Mouse (Mus musculus) cerebellum, adult 2 months (tissue): ENCODE results near the gene Adam23. TPM values are rescaled to one million over a fixed set of nuclear protein-coding genes. Genes with fewer than 3 reads are reported as not detected.

ENCODE experiments used
- DNase-seq, 2 experiments: peaks; one replicate each; pipeline ENCODE4 v3.0.0; 2021
- H3K27ac ChIP-seq: fragments of 200-500 bp; 2 replicates; pipeline ENCODE4 v1.5.1; 2012; ENCODE audit warnings: low read length, control low read depth, inconsistent platforms; ENCODE audit not compliant: insufficient read depth
- H3K27me3 ChIP-seq: fragments of 200-500 bp; 2 replicates; pipeline ENCODE4 v1.6.1; 2012; ENCODE audit warnings: inconsistent platforms, mild to moderate bottlenecking, low read length, moderate library complexity; ENCODE audit not compliant: control insufficient read depth, insufficient read depth
- H3K4me1 ChIP-seq: fragments of 200-500 bp; 2 replicates; pipeline ENCODE4 v1.6.1; 2011; ENCODE audit warnings: low read length; ENCODE audit not compliant: control insufficient read depth, insufficient read depth
- H3K4me3 ChIP-seq: fragments of 200-500 bp; replicated peaks from 2 replicates; pipeline ENCODE3; 2011; ENCODE audit warnings: mild to moderate bottlenecking, low read depth, low read length, control low read depth; ENCODE audit not compliant: insufficient read depth
- CTCF ChIP-seq: fragments of 200-500 bp; IDR thresholded peaks from 2 replicates; pipeline ENCODE4 v1.5.1; 2011; ENCODE audit warnings: low read depth, mild to moderate bottlenecking, control low read depth, low read length, moderate library complexity, borderline replicate concordance; ENCODE audit not compliant: insufficient read depth
- POLR2A ChIP-seq: fragments of 200-500 bp; IDR thresholded peaks from 2 replicates; pipeline ENCODE4 v1.6.1; 2011; ENCODE audit warnings: low read length, control low read depth, borderline replicate concordance; ENCODE audit not compliant: insufficient read depth
- WGBS: fragments of 180-500 bp; shearing (Covaris S2); methylation state at CpG from one replicate; pipeline ENCODE4 v1.1.7; 2018; 5-methylcytosine and 5-hydroxymethylcytosine counted together
- polyA plus RNA-seq: library from polyadenylated mRNA; depleted of rRNA; stranded (reverse); fragments of >200 nt; gene quantifications from 2 replicates; pipeline ENCODE4 v1.2.3, GENCODE M21; 2012

Adam23 gene
- polyA plus RNA-seq, 1 experiment: 124 TPM

DNA sequence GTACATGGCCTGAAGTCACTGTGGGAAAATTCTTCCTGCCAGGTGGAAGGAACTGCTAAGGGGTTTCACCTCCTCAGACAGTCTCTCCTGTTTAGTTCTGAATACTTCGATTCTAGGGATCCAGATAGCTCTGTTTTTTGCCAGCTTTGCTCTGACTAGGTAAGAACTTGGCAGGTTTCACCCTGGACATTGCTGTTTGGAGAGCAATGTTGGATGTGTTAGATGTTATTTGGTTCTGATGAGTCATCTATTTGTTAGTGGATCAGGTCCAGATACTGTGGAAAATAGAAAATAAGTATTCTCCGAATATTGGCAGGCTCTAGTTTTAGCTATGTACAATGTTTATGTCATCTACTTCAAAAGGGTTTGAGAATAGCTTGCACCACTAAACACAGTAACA lies 41.0 kb downstream of the Adam23 start:
- no peaks in the 10 kb centered on the region for H3K4me1 ChIP-seq
- TF ChIP-seq POLR2A (no peak), CTCF (no peak)
- 11% methylated on average over 2 of the region's 2 CpGs for WGBS
- H3K27me3 ChIP-seq: no peaks in the 10 kb centered on the region
- peak in 1 of 2 experiments; percentile 68 for DNase-seq
- H3K4me3 ChIP-seq: no peak overlapping the region
- no peak overlapping the region for H3K27ac ChIP-seq

DNA sequence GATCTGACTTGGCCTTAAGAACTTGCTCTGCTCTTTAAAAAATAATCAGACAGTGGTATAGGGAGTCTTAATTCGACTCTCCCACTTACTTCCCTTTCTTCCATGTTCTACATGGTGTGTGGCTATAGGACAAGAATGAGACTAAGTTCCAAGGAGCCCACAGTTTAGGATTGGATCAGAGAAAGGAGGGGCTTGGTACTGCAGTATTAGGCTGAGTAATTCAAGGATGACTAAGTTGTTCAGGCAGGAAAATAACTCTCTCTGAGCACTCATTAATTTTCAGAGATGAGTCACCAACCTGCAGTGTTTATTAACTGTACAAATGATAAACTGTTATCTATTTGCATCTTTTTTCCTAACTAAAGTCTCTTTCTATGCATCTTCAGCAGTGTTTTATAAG lies 45.3 kb downstream of the Adam23 start:
- H3K27ac ChIP-seq: no peak overlapping the region
- no peak for DNase-seq
- H3K4me3 ChIP-seq: no peak overlapping the region
- H3K4me1 ChIP-seq: peaks cover 5% of the 10 kb centered on the region; the same call in 1 of the 2 replicates
- TF ChIP-seq CTCF (no peak), POLR2A (no peak)
- 52% methylated on average over 1 of the region's 1 CpGs for WGBS
- no peaks in the 10 kb centered on the region for H3K27me3 ChIP-seq

DNA sequence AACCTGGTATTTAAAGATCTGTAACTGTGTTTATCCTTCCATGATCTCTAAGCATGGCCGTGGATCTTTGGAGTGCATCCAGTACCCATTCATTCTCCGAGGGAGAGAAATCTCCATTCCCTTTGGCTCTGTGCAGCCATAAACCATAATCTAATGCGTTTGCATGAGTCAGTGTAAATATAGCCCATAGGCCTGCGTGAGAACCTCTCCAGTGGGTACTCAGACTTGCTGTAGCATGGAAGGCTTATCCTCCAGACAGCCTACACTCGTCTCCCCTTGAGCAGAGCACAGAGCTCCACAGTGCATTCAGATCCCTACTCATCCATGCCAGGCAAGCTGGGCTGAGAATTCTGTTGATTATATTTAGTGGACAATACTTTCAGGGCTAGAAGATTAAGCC lies 47.6 kb downstream of the Adam23 start:
- Histone ChIP-seq H3K4me3 (no peak overlapping the region), H3K27me3 (no peaks in the 10 kb centered on the region), H3K4me1 (peaks cover 5% of the 10 kb centered on the region; the same call in 1 of the 2 replicates), H3K27ac (no peak overlapping the region)
- TF ChIP-seq CTCF: no peak
- no peak for TF ChIP-seq POLR2A
- no peak for DNase-seq
- WGBS: 27% methylated on average over 5 of the region's 5 CpGs

DNA sequence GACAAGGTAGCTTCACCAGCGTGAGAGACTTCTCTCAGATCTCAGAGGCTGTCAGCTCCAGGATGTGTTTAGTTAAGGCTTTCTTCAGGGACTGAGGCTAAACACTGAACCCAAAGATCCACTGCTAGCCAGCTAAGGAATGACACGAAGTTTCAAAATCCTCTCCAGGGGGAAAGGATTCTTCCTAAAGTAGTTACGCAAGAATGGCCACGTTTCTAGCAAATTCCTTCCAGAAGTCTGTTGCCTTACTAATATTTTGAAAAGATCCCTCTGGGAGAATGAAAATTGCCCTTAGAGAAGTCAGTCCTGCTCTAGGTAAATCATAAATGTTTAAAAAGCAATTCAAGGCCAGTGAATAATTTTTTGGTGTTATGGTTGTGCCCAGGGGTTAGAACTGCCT lies 61.7 kb downstream of the Adam23 start:
- no peak overlapping the region for H3K27ac ChIP-seq
- 83% methylated on average over 4 of the region's 4 CpGs for WGBS
- TF ChIP-seq CTCF (no peak), POLR2A (no peak)

DNA sequence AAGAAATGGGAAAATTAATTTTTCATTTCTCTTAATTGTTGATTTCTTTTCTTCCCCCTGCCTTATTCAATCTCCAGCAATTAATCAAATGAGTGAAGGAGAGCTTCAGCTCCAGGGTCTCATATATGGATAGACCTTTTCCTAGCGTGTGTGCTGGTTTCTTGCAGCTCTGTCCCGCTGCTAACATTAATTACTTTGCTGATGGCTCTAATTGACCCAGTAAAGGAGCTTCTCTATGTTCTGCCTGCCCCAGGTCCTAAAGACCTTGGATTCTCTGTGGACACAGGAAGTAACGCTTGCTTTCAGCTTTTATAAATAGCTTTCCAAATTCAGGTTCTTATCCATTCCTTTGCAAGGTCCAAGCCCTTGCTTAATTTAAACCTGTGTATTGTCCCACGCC lies 63.1 kb downstream of the Adam23 start:
- TF ChIP-seq CTCF (no peak), POLR2A (no peak)
- Histone ChIP-seq H3K4me1 (peaks cover 2% of the 10 kb centered on the region; the same call in 1 of the 2 replicates), H3K4me3 (no peak overlapping the region), H3K27me3 (no peaks in the 10 kb centered on the region), H3K27ac (no peak overlapping the region)
- no peak for DNase-seq
- WGBS: 39% methylated on average over 4 of the region's 4 CpGs

More for the DNA sequence above, 61.7 kb downstream of the Adam23 start:
- H3K27me3 ChIP-seq: no peaks in the 10 kb centered on the region
- no peak overlapping the region for H3K4me3 ChIP-seq
- peaks cover 2% of the 10 kb centered on the region; the same call in 1 of the 2 replicates for H3K4me1 ChIP-seq
- no peak for DNase-seq

DNA sequence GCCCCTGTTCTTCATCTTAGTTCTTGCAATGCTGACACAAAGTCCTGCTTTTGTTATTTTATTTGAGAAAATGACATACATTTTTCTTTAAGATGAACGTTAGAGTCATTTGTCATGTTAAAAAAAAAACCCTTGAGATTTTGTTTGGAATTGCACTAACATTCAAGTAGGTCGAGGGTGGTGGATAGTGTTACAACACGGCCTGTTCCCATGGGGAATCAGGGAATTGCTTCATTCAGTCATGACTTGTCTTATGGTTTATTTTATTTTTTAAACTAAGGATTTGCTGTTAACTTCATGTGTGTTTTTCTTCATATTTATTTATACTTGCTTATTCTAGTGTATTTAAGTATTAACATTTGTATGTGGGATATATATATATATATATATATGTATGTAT lies 65.7 kb downstream of the Adam23 start:
- H3K27me3 ChIP-seq: no peaks in the 10 kb centered on the region
- TF ChIP-seq POLR2A: no peak
- no peak for TF ChIP-seq CTCF
- peaks cover 2% of the 10 kb centered on the region; the same call in 1 of the 2 replicates for H3K4me1 ChIP-seq
- H3K4me3 ChIP-seq: no peak overlapping the region
- 82% methylated on average over 3 of the region's 3 CpGs for WGBS
- H3K27ac ChIP-seq: no peak overlapping the region
- no peak for DNase-seq

DNA sequence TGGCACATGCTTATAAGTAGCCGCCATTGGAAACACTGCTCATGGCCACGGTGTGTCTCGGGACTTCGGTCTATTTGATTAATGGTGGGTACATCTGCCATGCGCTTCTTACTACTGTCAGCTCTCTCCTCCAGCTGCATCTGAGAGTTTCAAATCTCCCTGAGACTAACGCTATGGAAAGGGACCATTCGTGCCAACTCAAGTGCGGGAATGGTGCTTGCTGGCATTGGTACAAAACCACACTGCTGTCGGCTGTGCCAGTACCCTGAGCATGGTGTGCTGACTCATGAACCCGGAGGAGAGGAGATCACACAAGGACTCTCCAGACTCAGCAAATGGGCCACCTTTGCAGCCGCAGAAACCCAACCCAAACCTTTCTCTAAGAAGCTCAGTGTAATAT lies 72.1 kb downstream of the Adam23 start:
- TF ChIP-seq POLR2A (no peak), CTCF (no peak)
- Histone ChIP-seq H3K4me3 (no peak overlapping the region), H3K27me3 (no peaks in the 10 kb centered on the region), H3K27ac (no peak overlapping the region), H3K4me1 (no peaks in the 10 kb centered on the region)
- peak; percentile 49 to 68 for DNase-seq
- WGBS: 23% methylated on average over 11 of the region's 11 CpGs

DNA sequence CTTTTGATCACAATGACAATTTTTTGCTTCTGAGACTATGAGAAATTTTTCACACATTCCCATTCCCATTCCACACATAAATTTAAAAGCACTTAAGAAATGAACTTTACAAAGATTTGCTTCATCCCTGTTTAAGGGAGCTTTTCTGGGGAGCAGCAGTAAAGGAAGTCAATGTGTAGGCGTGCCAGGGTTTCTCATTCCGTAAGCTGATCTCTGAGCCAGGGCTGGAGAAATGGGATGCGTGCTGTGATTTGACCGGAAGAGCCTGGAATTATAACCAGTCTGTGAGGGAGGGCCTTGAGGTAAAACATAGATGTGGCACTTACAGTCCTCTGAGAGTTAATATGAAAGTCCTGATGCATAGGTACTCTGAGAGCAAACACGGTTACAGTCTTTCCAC lies 73.1 kb downstream of the Adam23 start:
- Histone ChIP-seq H3K4me1 (no peaks in the 10 kb centered on the region), H3K4me3 (no peak overlapping the region), H3K27me3 (no peaks in the 10 kb centered on the region), H3K27ac (no peak overlapping the region)
- no peak for DNase-seq
- TF ChIP-seq CTCF (no peak), POLR2A (no peak)
- 55% methylated on average over 5 of the region's 5 CpGs for WGBS

DNA sequence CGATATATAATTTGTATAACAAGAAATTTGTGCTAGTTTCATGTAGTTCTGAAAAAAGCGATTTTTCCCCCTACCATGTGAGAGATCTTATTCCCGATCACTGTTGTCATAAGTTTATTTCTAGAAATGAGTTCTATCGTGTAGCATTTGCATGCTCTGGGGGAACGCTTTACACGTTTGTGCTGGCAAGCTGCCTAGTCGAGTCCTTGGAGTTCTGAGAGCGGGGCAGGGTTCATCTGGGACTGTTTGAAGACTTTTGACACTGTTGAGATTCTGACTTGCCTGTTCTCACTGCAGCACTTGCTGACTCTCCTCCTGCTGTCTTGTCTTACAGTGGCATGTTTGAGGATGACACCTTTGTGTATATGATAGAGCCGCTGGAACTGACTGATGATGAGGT lies 84.2 kb downstream of the Adam23 start:
- 0 out of 2 replicates have a peak, but pooled peaks cover 2% of the 10 kb centered on the region for H3K4me1 ChIP-seq
- TF ChIP-seq CTCF: no peak
- no peak for TF ChIP-seq POLR2A
- no peaks in the 10 kb centered on the region for H3K27me3 ChIP-seq
- DNase-seq: no peak
- H3K27ac ChIP-seq: no peak overlapping the region
- 68% methylated on average over 9 of the region's 9 CpGs for WGBS
- H3K4me3 ChIP-seq: no peak overlapping the region
